ENCODE assay signal across 19 mouse cellular contexts in genomic region chr4:89393251-89393711, GRCm38 (mm10).
DNase-seq lines count a peak whose midpoint lies in the region; ATAC-seq lines count a peak whose summit lies in the region.
"Had no signal": no experiment of that assay in that cellular context is flagged by ENCODE, and none has a peak within 500 bp of the region (broad histone marks: within the 10 kb centered on the region; RNA-seq: fewer than 3 reads in every experiment).

No protein-coding gene starts in this region.

- H3K36me3 ChIP-seq in heart, embryonic 11.5 days (ENCODE audit: control insufficient read depth, insufficient read depth, low read length): no peaks in the 10 kb centered on the region
- H3K36me3 ChIP-seq: limb, embryonic 13.5 days; liver, embryonic 13.5 days; midbrain, embryonic 10.5 days had no signal

- no peaks in the 10 kb centered on the region for H3K4me1 ChIP-seq in heart, embryonic 11.5 days (ENCODE audit: control insufficient read depth, insufficient read depth, low read length)
- H3K4me1 ChIP-seq: liver, embryonic 13.5 days; midbrain, embryonic 10.5 days had no signal

- WGBS in heart, embryonic 11.5 days (ENCODE audit: insufficient replicate concordance): 75% methylated on average over 2 of the region's 2 CpGs

- ATAC-seq in heart, embryonic 11.5 days (replicated peaks; ENCODE audit: insufficient number of reproducible peaks, low FRiP score, low TSS enrichment): no peak
- peak; percentile 73 for ATAC-seq in inflammation-experienced regulatory T-cells, adult 6 months
- ATAC-seq: forebrain, embryonic 14.5 days; intestine, postnatal 0 days had no signal

- H3K9ac ChIP-seq in heart, embryonic 11.5 days (ENCODE audit: low read depth, low read length): no peak overlapping the region
- H3K9ac ChIP-seq: hindbrain, embryonic 14.5 days; limb, embryonic 13.5 days; liver, embryonic 13.5 days; lung, embryonic 14.5 days had no signal

- H3K27me3 ChIP-seq in heart, embryonic 11.5 days (ENCODE audit: control insufficient read depth, insufficient read depth, low read length): no peaks in the 10 kb centered on the region
- H3K27me3 ChIP-seq: limb, embryonic 13.5 days; liver, embryonic 13.5 days had no signal

- no peaks in the 10 kb centered on the region for H3K9me3 ChIP-seq in heart, embryonic 11.5 days (replicated peaks; ENCODE audit: control insufficient read depth, low read length)
- H3K9me3 ChIP-seq: limb, embryonic 13.5 days; liver, embryonic 13.5 days; midbrain, embryonic 10.5 days had no signal

- H3K27ac ChIP-seq in heart, embryonic 11.5 days (ENCODE audit: low read depth, low read length): no peak overlapping the region
- H3K27ac ChIP-seq: hindbrain, embryonic 14.5 days; limb, embryonic 13.5 days; liver, embryonic 13.5 days; macrophage; midbrain, embryonic 10.5 days; stomach, postnatal 0 days had no signal

- H3K4me3 ChIP-seq in heart, embryonic 11.5 days (ENCODE audit: low read depth, low read length): no peak overlapping the region
- H3K4me3 ChIP-seq: limb, embryonic 13.5 days; liver, embryonic 13.5 days; midbrain, embryonic 10.5 days had no signal

- H3K4me2 ChIP-seq in heart, embryonic 11.5 days: no peak overlapping the region
- H3K4me2 ChIP-seq: hindbrain, embryonic 14.5 days; limb, embryonic 13.5 days; liver, embryonic 13.5 days; lung, embryonic 14.5 days had no signal

- DNase-seq in heart, adult 11 months: peak; percentile 94
- DNase-seq in CD4-positive helper T cell, adult 2 months (ENCODE audit: low read depth, low spot score): peak; percentile 8
- peak; percentile 78 for DNase-seq in fibroblast of lung, adult 2 months (ENCODE audit: low read depth)
- no peak for DNase-seq in embryo, embryonic 10 days (ENCODE audit: low spot score)
- DNase-seq in kidney, adult 8-10 months: no peak
- DNase-seq: adrenal gland, postnatal 25 days; cerebellum, adult 18-20 months; liver, embryonic 13.5 days; lung, embryonic 14.5 days; right cerebral cortex, postnatal 25 days had no signal

Comparison
In these comparisons a context has a peak if more than half of its experiments do, and no peak if none do; other contexts are left out.
1. DNase-seq: peak in heart, adult 11 months (single experiment), CD4-positive helper T cell, adult 2 months (single experiment) and fibroblast of lung, adult 2 months (single experiment); none in embryo, embryonic 10 days (single experiment) and kidney, adult 8-10 months (0 of 2).